Mouse (Mus musculus): Measurements from ENCODE around the gene Ubash3b. TPM values are rescaled to one million over a fixed set of nuclear protein-coding genes. Genes with fewer than 3 reads are reported as not detected.
A peak's percentile ranks its signal among the peaks of the same experiment; 100 is the strongest.

The Ubash3b gene
- polyA plus RNA-seq, 1 experiment from 2014 or later = 11.3 TPM

DNA sequence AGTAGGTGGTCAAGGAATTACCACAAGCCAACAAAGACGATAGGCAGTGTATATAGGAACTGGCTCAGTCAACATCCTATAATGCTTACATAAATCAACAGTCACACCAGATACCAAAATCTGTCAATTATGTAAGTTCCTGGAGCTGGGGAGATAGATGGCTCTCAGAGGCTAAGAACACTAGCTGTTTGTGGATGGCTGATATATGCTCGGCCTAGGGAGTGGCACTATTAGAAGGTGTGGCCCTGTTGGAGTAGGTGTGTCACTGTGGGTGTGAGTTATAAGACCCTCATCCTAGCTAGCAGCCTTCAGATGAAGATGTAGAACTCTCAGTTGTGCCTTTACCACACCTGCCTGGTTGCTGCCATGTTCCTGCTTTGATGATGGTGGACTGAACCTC lies 113.8 kb downstream of the Ubash3b start:
- H3K9ac ChIP-seq = no peak overlapping the region
- 86% methylated on average over 2 of the region's 2 CpGs for whole genome bisulfite sequencing
- H3K27ac ChIP-seq = no peak overlapping the region
- no peaks in the 10 kb centered on the region for H3K4me1 ChIP-seq
- H3K4me3 ChIP-seq = no peak overlapping the region
- ATAC-seq (ENCODE audit: insufficient number of reproducible peaks, insufficient read depth, low FRiP score, low TSS enrichment) = no peak
- no peaks in the 10 kb centered on the region for H3K9me3 ChIP-seq
- H3K36me3 ChIP-seq = 0 out of 2 replicates have a peak, but pooled peaks cover 5% of the 10 kb centered on the region
- H3K4me2 ChIP-seq (replicated peaks) = no peak overlapping the region
- no peaks in the 10 kb centered on the region for H3K27me3 ChIP-seq

GRCm38 (mm10) chr9:41044626-41045025 lies 116.9 kb downstream of the Ubash3b start:
- H3K4me1 ChIP-seq = no peaks in the 10 kb centered on the region

GRCm38 (mm10) chr9:41043641-41044040 lies 117.9 kb downstream of the Ubash3b start:
- Histone ChIP-seq H3K4me1 (no peaks in the 10 kb centered on the region), H3K36me3 (no peaks in the 10 kb centered on the region), H3K4me3 (no peak overlapping the region), H3K27ac (no peak overlapping the region), H3K27me3 (no peaks in the 10 kb centered on the region), H3K4me2 (replicated peaks) (no peak overlapping the region), H3K9ac (no peak overlapping the region), H3K9me3 (no peaks in the 10 kb centered on the region)
- WGBS = 91% methylated on average over 5 of the region's 5 CpGs
- ATAC-seq (ENCODE audit: insufficient number of reproducible peaks, insufficient read depth, low FRiP score, low TSS enrichment) = no peak

More at GRCm38 (mm10) chr9:41044626-41045025, 116.9 kb downstream of the Ubash3b start:
- Histone ChIP-seq H3K27ac (no peak overlapping the region), H3K4me3 (no peak overlapping the region), H3K27me3 (no peaks in the 10 kb centered on the region), H3K36me3 (0 out of 2 replicates have a peak, but pooled peaks cover under 1% of the 10 kb centered on the region), H3K9me3 (no peaks in the 10 kb centered on the region), H3K4me2 (replicated peaks) (no peak overlapping the region), H3K9ac (no peak overlapping the region)
- WGBS = 16% methylated on average over 3 of the region's 3 CpGs
- ATAC-seq (ENCODE audit: insufficient number of reproducible peaks, insufficient read depth, low FRiP score, low TSS enrichment) = no peak

- no peaks in the 10 kb centered on the region for H3K36me3 ChIP-seq
- peaks cover 8% of the 10 kb centered on the region; the same call in 1 of the 2 replicates for H3K4me1 ChIP-seq
- WGBS = 71% methylated on average over 3 of the region's 3 CpGs
- H3K4me3 ChIP-seq = no peak overlapping the region
- H3K27ac ChIP-seq = no peak overlapping the region
- H3K27me3 ChIP-seq = no peaks in the 10 kb centered on the region
- H3K4me2 ChIP-seq (replicated peaks) = no peak overlapping the region
- no peaks in the 10 kb centered on the region for H3K9me3 ChIP-seq
- no peak for ATAC-seq (ENCODE audit: insufficient number of reproducible peaks, insufficient read depth, low FRiP score, low TSS enrichment)
- H3K9ac ChIP-seq = no peak overlapping the region
Observed at GRCm38 (mm10) chr9:41041404-41041803, 120.1 kb downstream of the Ubash3b start.

DNA sequence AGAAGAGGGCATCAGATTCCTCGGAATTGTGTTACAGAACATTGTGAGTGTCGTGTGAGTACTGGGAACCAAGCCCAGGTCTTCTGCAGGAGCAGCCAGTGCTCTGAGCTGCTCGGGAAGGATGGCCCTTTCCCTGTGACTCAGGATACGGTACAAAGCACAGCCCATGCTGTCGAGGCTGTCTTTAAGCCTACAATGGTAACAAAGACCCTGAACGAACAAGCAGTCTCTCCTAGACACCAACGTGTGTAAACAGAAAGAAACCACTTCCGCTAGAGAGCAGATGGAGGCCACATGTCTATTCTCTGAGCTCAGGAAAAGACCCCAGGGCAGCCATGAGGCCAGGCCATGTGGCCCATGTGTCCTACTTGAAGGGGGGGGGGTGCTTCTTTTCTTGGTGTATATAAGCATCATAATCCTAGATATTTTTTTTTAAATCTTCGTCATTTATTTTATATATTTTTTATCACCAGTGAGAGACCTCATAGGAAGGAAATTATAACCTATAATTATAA lies 123.3 kb downstream of the Ubash3b start:
- H3K9me3 ChIP-seq = no peaks in the 10 kb centered on the region
- peak; percentile 59; the same call in 1 of the 2 replicates for ATAC-seq (ENCODE audit: insufficient number of reproducible peaks, insufficient read depth, low FRiP score, low TSS enrichment)
- no peaks in the 10 kb centered on the region for H3K27me3 ChIP-seq
- no peak overlapping the region for H3K9ac ChIP-seq
- peaks cover 14% of the 10 kb centered on the region; the same call in 1 of the 2 replicates for H3K4me1 ChIP-seq
- no peaks in the 10 kb centered on the region for H3K36me3 ChIP-seq
- no peak overlapping the region for H3K4me2 ChIP-seq (replicated peaks)
- no peak overlapping the region for H3K4me3 ChIP-seq
- WGBS = 44% methylated on average over 9 of the region's 9 CpGs
- peak overlapping the region; percentile 74 for H3K27ac ChIP-seq

GRCm38 (mm10) chr9:41031590-41032489 lies 129.7 kb downstream of the Ubash3b start:
- Histone ChIP-seq H3K9me3 (no peaks in the 10 kb centered on the region), H3K4me1 (peaks cover 11% of the 10 kb centered on the region), H3K4me2 (replicated peaks) (no peak overlapping the region), H3K36me3 (no peaks in the 10 kb centered on the region), H3K4me3 (no peak overlapping the region), H3K27ac (no peak overlapping the region), H3K27me3 (no peaks in the 10 kb centered on the region), H3K9ac (no peak overlapping the region)
- WGBS = 24% methylated on average over 18 of the region's 18 CpGs
- ATAC-seq (ENCODE audit: insufficient number of reproducible peaks, insufficient read depth, low FRiP score, low TSS enrichment) = no peak

DNA sequence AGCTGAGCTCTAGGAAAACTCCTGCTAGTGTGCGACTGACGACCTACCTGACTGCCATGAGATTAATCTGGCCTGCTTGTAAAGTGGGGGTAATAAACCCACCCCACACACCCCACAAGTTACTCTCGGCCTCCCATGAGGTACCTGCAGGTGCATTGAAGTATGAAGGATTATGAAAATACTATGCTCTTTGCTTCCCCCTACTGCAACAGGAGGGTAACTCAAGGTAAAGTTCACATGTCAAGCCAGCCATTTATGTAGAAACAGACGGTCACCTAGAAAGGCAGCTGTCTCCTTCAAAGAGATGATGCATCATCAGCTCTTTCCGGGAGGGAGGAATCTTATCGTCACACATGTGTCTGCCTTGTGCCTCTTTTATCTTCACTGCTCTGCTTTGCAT lies 131.7 kb downstream of the Ubash3b start:
- Histone ChIP-seq H3K27me3 (no peaks in the 10 kb centered on the region), H3K4me2 (replicated peaks) (no peak overlapping the region), H3K9me3 (no peaks in the 10 kb centered on the region), H3K27ac (no peak overlapping the region), H3K4me3 (no peak overlapping the region), H3K9ac (no peak overlapping the region), H3K36me3 (no peaks in the 10 kb centered on the region), H3K4me1 (peaks cover 11% of the 10 kb centered on the region)
- no peak for ATAC-seq (ENCODE audit: insufficient number of reproducible peaks, insufficient read depth, low FRiP score, low TSS enrichment)
- 73% methylated on average over 6 of the region's 6 CpGs for WGBS

GRCm38 (mm10) chr9:41028470-41028869 lies 133.0 kb downstream of the Ubash3b start:
- Histone ChIP-seq H3K9ac (no peak overlapping the region), H3K27me3 (no peaks in the 10 kb centered on the region), H3K4me2 (replicated peaks) (no peak overlapping the region), H3K4me3 (no peak overlapping the region), H3K36me3 (no peaks in the 10 kb centered on the region), H3K27ac (no peak overlapping the region), H3K4me1 (peaks cover 5% of the 10 kb centered on the region; the same call in 1 of the 2 replicates), H3K9me3 (no peaks in the 10 kb centered on the region)
- WGBS = 39% methylated on average over 5 of the region's 5 CpGs
- no peak for ATAC-seq (ENCODE audit: insufficient number of reproducible peaks, insufficient read depth, low FRiP score, low TSS enrichment)

- no peak overlapping the region for H3K27ac ChIP-seq
- no peaks in the 10 kb centered on the region for H3K36me3 ChIP-seq
- H3K4me3 ChIP-seq = no peak overlapping the region
- WGBS = 74% methylated on average over 3 of the region's 3 CpGs
- H3K4me2 ChIP-seq (replicated peaks) = no peak overlapping the region
- H3K4me1 ChIP-seq = no peaks in the 10 kb centered on the region
- H3K27me3 ChIP-seq = no peaks in the 10 kb centered on the region
- no peak for ATAC-seq (ENCODE audit: insufficient number of reproducible peaks, insufficient read depth, low FRiP score, low TSS enrichment)
- H3K9ac ChIP-seq = no peak overlapping the region
- no peaks in the 10 kb centered on the region for H3K9me3 ChIP-seq
Observed at GRCm38 (mm10) chr9:41021690-41022089, 139.8 kb downstream of the Ubash3b start.

- Histone ChIP-seq H3K9me3 (no peaks in the 10 kb centered on the region), H3K27ac (no peak overlapping the region), H3K9ac (no peak overlapping the region), H3K27me3 (no peaks in the 10 kb centered on the region), H3K4me3 (no peak overlapping the region), H3K36me3 (no peaks in the 10 kb centered on the region), H3K4me2 (replicated peaks) (no peak overlapping the region), H3K4me1 (no peaks in the 10 kb centered on the region)
- 83% methylated on average over 3 of the region's 3 CpGs for WGBS
- ATAC-seq (ENCODE audit: insufficient number of reproducible peaks, insufficient read depth, low FRiP score, low TSS enrichment) = no peak
Observed at GRCm38 (mm10) chr9:41020486-41020885, 141.0 kb downstream of the Ubash3b start.

DNA sequence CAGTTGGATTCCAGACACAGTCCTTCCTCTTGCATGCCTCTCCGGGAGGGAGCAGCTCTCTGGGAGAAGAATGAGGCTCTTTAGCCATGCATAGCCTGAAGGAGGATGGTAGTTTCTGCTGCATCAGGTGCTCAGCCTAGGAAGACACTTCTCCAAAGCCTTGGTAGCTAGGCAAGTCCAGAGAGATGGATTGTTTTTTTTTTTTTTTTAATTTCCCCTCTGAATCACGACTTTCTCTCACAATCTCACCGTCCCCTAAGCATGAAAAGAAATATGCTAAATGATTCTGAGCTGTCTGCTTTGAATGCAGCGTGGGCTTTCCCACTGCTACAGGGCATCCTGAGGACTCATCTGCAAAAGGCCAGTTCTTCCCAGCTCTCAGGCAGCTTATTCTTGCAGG lies 147.0 kb downstream of the Ubash3b start:
- H3K9ac ChIP-seq = no peak overlapping the region
- no peak overlapping the region for H3K4me2 ChIP-seq (replicated peaks)
- 44% methylated on average over 4 of the region's 4 CpGs for WGBS
- H3K27ac ChIP-seq = no peak overlapping the region
- no peak for ATAC-seq (ENCODE audit: insufficient number of reproducible peaks, insufficient read depth, low FRiP score, low TSS enrichment)
- H3K4me1 ChIP-seq = no peaks in the 10 kb centered on the region
- H3K4me3 ChIP-seq = no peak overlapping the region
- H3K36me3 ChIP-seq = no peaks in the 10 kb centered on the region
- H3K27me3 ChIP-seq = no peaks in the 10 kb centered on the region
- no peaks in the 10 kb centered on the region for H3K9me3 ChIP-seq

- WGBS = 87% methylated on average over 5 of the region's 5 CpGs
- H3K27me3 ChIP-seq = no peaks in the 10 kb centered on the region
- H3K27ac ChIP-seq = no peak overlapping the region
- H3K9ac ChIP-seq = no peak overlapping the region
- H3K4me1 ChIP-seq = no peaks in the 10 kb centered on the region
- H3K4me3 ChIP-seq = no peak overlapping the region
- H3K36me3 ChIP-seq = no peaks in the 10 kb centered on the region
- no peak overlapping the region for H3K4me2 ChIP-seq (replicated peaks)
- no peak for ATAC-seq (ENCODE audit: insufficient number of reproducible peaks, insufficient read depth, low FRiP score, low TSS enrichment)
- no peaks in the 10 kb centered on the region for H3K9me3 ChIP-seq
Observed at GRCm38 (mm10) chr9:41012456-41012855, 149.0 kb downstream of the Ubash3b start.

All from embryonic facial prominence, embryonic 12.5 days (tissue).